Mouse (Mus musculus) liver, embryonic 14.5 days (tissue): ENCODE measurements around the gene Plekhn1.

Experiments used
- CTCF ChIP-seq: IDR thresholded peaks from 2 replicates; pipeline ENCODE4 v1.5.1; 2016; ENCODE audit warnings: antibody characterized with exemption, low read depth, control low read depth
- EP300 ChIP-seq: IDR thresholded peaks from 2 replicates; pipeline ENCODE4 v1.6.1; 2016; ENCODE audit warnings: antibody characterized with exemption, low read depth

GRCm38 (mm10) chr4:156216196-156216595 is 18.5 kb downstream of the Plekhn1 start:
- TF ChIP-seq CTCF (no peak), EP300 (no peak)
